Comparison of ENCODE assay signal across 21 mouse cellular contexts in the genomic region with DNA sequence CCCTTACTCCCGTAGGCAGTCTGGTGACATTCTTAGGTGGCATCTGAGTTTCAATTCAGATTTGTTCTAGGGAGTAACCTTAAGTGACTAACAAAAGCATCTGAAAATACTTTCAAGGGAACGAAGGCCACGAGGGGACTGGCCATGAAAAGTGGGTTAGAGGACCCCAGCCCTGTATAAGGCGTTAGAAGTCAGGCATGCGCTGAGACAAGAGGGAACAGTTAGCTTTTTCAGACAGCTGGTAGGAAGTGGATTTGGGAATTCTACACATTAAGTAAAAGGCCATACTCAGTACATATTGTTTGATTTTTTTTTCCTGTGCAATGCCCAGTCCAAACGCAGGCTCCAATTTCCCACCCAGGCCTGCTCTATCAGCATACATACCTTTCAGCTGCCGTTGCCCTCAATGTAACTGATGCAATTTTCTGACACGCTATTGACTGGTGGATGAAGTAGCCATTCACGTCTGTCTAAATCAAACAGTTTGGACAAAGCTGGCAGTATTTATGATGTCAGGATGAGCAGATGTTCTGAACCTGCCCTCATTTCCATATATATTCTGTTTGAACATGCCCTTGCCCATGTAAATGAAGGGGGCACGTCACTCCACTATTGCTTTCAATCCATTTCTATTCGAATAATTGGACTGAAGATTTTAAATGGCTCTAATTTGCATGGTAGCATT.
DNase-seq lines count a peak whose midpoint lies in the region; ATAC-seq and TF ChIP-seq lines count a peak whose summit lies in the region.
"Had no signal": no experiment of that assay in that cellular context is flagged by ENCODE, and none has a peak within 500 bp of the region (broad histone marks: within the 10 kb centered on the region; RNA-seq: fewer than 3 reads in every experiment).

No protein-coding gene starts in this region.

- no peak for TF ChIP-seq CTCF in brain, embryonic 14.5 days (IDR thresholded peaks at IDR 0.05; ENCODE audit: borderline replicate concordance, extremely low read depth, insufficient read depth, insufficient read length)

- WGBS in hindbrain, embryonic 11.5 days: 65% methylated on average over 11 of the region's 11 CpGs
- WGBS in midbrain, embryonic 14.5 days: 28% methylated on average over 11 of the region's 11 CpGs

- H3K4me2 ChIP-seq in hindbrain, embryonic 11.5 days (replicated peaks; ENCODE audit: low read depth, low read length): no peak overlapping the region
- H3K4me2 ChIP-seq in midbrain, embryonic 14.5 days (ENCODE audit: low read length): no peak overlapping the region
- H3K4me2 ChIP-seq: heart, embryonic 11.5 days; limb, embryonic 15.5 days; liver, embryonic 15.5 days had no signal

- no peak for TF ChIP-seq POLR2A in brain, embryonic 14.5 days (IDR thresholded peaks at IDR 0.05; ENCODE audit: borderline replicate concordance, extremely low read depth, insufficient read depth, insufficient read length, poor library complexity, severe bottlenecking)

- H3K36me3 ChIP-seq in hindbrain, embryonic 11.5 days (ENCODE audit: control insufficient read depth, insufficient read depth, low read length): peaks cover 4% of the 10 kb centered on the region; the same call in 1 of the 2 replicates
- peaks cover 5% of the 10 kb centered on the region; the same call in 1 of the 2 replicates for H3K36me3 ChIP-seq in midbrain, embryonic 14.5 days (ENCODE audit: control insufficient read depth, insufficient read depth, low read length)

- peak; percentile 89 for ATAC-seq in hindbrain, embryonic 11.5 days (ENCODE audit: low FRiP score)
- peak; percentile 78 for ATAC-seq in midbrain, embryonic 14.5 days (ENCODE audit: low FRiP score, low TSS enrichment)
- no peak for ATAC-seq in monocyte, adult 5-6 weeks (replicated peaks; ENCODE audit: insufficient number of reproducible peaks, low FRiP score, low TSS enrichment, poor library complexity, severe bottlenecking)
- ATAC-seq: lung, postnatal 0 days had no signal

- peak; percentile 12 for DNase-seq in embryo, embryonic 11 days
- no peak for DNase-seq in embryo, embryonic 10 days (ENCODE audit: low spot score)
- peak; percentile 90 for DNase-seq in brain, embryonic 14.5 days (ENCODE audit: low read depth)
- DNase-seq in hindbrain, embryonic 11.5 days (ENCODE audit: low spot score): peak; percentile 15
- peak; percentile 52 for DNase-seq in midbrain, embryonic 14.5 days
- no peak for DNase-seq in layer of hippocampus, adult 9-11 months
- no peak for DNase-seq in right cerebral cortex, postnatal 36 days (ENCODE audit: low spot score in 2 of 2)
- DNase-seq: adrenal gland, postnatal 10 days; cerebellum, adult 11-12 months; cerebellum, postnatal 25 days; gastrocnemius, adult 2 months; heart, postnatal 14 days; kidney, adult 18-20 months; kidney, postnatal 14 days; thymus, postnatal 25 days had no signal

- peak overlapping the region; percentile 61; the same call in 1 of the 2 replicates for H3K27ac ChIP-seq in hindbrain, embryonic 11.5 days (ENCODE audit: low read depth, low read length)
- peak overlapping the region; percentile 58 for H3K27ac ChIP-seq in midbrain, embryonic 14.5 days (replicated peaks; ENCODE audit: low read depth, low read length)
- H3K27ac ChIP-seq: gastrocnemius, adult 2 months; layer of hippocampus, adult 2 months; limb, embryonic 15.5 days; liver, embryonic 15.5 days had no signal

- H3K27me3 ChIP-seq in hindbrain, embryonic 11.5 days (ENCODE audit: control insufficient read depth, insufficient read depth, low read length): no peaks in the 10 kb centered on the region
- H3K27me3 ChIP-seq in midbrain, embryonic 14.5 days (ENCODE audit: control insufficient read depth, insufficient read depth, low read length): no peaks in the 10 kb centered on the region
- H3K27me3 ChIP-seq: limb, embryonic 15.5 days; liver, embryonic 15.5 days had no signal

- H3K4me1 ChIP-seq in hindbrain, embryonic 11.5 days (replicated peaks; ENCODE audit: control insufficient read depth, insufficient read depth, low read length): no peaks in the 10 kb centered on the region
- peaks cover 10% of the 10 kb centered on the region for H3K4me1 ChIP-seq in midbrain, embryonic 14.5 days (ENCODE audit: control insufficient read depth, insufficient read depth, low read length)
- H3K4me1 ChIP-seq: limb, embryonic 15.5 days; liver, embryonic 15.5 days had no signal

- no peaks in the 10 kb centered on the region for H3K9me3 ChIP-seq in hindbrain, embryonic 11.5 days (ENCODE audit: control insufficient read depth, low read length)
- H3K9me3 ChIP-seq in midbrain, embryonic 14.5 days (ENCODE audit: control insufficient read depth, low read length): no peaks in the 10 kb centered on the region
- H3K9me3 ChIP-seq: limb, embryonic 15.5 days; liver, embryonic 15.5 days had no signal

- no peak overlapping the region for H3K9ac ChIP-seq in hindbrain, embryonic 11.5 days (ENCODE audit: low read depth, low read length)
- no peak overlapping the region for H3K9ac ChIP-seq in midbrain, embryonic 14.5 days (replicated peaks; ENCODE audit: low read length)
- H3K9ac ChIP-seq: limb, embryonic 15.5 days; liver, embryonic 15.5 days had no signal

- no peak overlapping the region for H3K4me3 ChIP-seq in hindbrain, embryonic 11.5 days (ENCODE audit: low read depth, low read length)
- no peak overlapping the region for H3K4me3 ChIP-seq in midbrain, embryonic 14.5 days (replicated peaks; ENCODE audit: low read depth, low read length)
- H3K4me3 ChIP-seq: gastrocnemius, adult 2 months; layer of hippocampus, adult 2 months; limb, embryonic 15.5 days; liver, embryonic 15.5 days had no signal

Comparison
In these comparisons a context has a peak if more than half of its experiments do, and no peak if none do; other contexts are left out.
1. DNase-seq: peak in embryo, embryonic 11 days (single experiment), brain, embryonic 14.5 days (single experiment), hindbrain, embryonic 11.5 days (single experiment) and midbrain, embryonic 14.5 days (single experiment); none in embryo, embryonic 10 days (single experiment), layer of hippocampus, adult 9-11 months (single experiment) and right cerebral cortex, postnatal 36 days (0 of 2).